Mouse (Mus musculus): ENCODE results near the gene Crybb1. TPM values are rescaled to one million over a fixed set of nuclear protein-coding genes. Genes with fewer than 3 reads are reported as not detected.

Crybb1 gene
- polyA plus RNA-seq, 1 experiment, result not detected

DNA sequence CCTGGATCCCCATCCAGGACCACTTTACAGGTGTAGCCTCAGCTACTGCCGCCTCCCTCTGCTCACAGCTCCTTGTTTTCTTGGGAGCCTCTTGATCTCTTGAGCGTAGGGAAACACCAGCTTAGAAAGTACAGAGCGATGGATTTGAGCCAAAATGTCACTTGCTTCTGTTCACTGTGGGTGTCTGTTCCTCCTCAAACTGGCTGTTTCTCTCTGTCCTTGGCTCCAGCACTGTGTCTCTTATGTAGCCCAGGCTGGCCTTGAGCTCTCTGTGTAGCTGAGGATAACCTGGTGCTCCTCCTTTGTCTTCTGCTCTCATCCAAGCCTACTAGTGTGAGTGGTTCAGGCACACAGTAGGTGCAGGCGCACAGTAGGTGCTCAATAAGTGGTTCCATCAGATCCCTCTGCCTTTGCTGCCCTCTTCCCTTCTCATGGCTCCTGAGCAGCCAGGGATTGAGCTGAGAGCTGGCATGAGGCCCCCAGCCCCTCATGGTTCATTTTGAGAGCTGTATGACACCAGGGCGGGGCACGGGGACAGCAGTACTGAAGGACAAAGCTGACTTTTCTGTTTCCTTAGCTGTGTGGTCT lies 45.2 kb downstream of the Crybb1 start:
- WGBS, result 77% methylated on average over 6 of the region's 6 CpGs
- no peak overlapping the region for H3K27ac ChIP-seq (ENCODE audit: control insufficient read depth, insufficient read depth, low read depth, low read length, poor library complexity)
- no peak for TF ChIP-seq POLR2A (IDR thresholded peaks at IDR 0.05; ENCODE audit: borderline replicate concordance, control insufficient read depth, low read depth, low read length)
- no peak for TF ChIP-seq CTCF (IDR thresholded peaks at IDR 0.05; ENCODE audit: control insufficient read depth, insufficient read depth, low read length)
- H3K4me3 ChIP-seq (replicated peaks; ENCODE audit: control insufficient read depth, low read depth, low read length), result no peak overlapping the region
- peaks cover 24% of the 10 kb centered on the region for H3K4me1 ChIP-seq (ENCODE audit: control insufficient read depth, insufficient read depth, low read length)

DNA sequence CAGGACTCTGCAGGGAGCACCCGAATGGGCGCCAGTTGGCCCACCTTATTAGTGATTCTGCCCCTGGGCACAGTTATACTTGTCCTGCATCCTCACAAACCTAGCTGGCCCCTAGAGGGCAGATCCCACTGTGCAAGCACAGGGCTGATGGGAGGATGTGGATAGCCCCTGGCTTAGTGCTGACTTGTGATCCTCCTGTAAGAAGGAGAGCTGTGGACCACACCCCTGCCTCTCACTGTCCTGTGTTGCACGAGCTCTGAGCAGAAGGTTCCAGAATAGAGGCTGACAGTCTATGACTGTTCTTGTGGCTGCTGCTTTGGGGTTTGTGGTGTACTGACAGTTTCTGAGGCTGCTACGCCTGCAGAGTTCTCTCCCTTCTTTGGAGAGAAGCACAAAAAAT lies 46.1 kb downstream of the Crybb1 start:
- TF ChIP-seq CTCF (IDR thresholded peaks at IDR 0.05; ENCODE audit: control insufficient read depth, insufficient read depth, low read length) (no peak), POLR2A (IDR thresholded peaks at IDR 0.05; ENCODE audit: borderline replicate concordance, control insufficient read depth, low read depth, low read length) (no peak)
- 62% methylated on average over 4 of the region's 4 CpGs for WGBS
- no peak overlapping the region for H3K4me3 ChIP-seq (replicated peaks; ENCODE audit: control insufficient read depth, low read depth, low read length)
- H3K27ac ChIP-seq (ENCODE audit: control insufficient read depth, insufficient read depth, low read depth, low read length, poor library complexity), result no peak overlapping the region
- peaks cover 24% of the 10 kb centered on the region for H3K4me1 ChIP-seq (ENCODE audit: control insufficient read depth, insufficient read depth, low read length)

DNA sequence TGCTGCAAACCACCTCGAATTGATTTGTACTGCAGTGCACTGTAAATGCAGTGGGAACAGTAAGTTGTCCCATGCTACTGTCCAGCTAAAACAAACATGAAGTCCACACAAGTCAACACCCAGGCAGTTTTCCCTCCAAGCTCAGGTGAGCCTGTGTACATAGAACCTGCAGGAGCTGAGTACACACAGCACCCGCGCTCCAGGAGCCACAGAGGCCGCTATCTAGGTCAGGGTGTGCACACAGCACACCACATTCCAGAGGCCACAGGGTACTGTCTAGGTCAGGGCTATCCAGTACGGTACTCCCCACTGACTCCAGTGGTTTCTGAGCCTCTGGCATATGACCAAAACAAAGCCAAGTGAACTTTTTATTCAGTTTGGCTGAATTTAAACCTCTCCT lies 46.7 kb downstream of the Crybb1 start:
- WGBS, result 75% methylated on average over 5 of the region's 5 CpGs
- TF ChIP-seq CTCF (IDR thresholded peaks at IDR 0.05; ENCODE audit: control insufficient read depth, insufficient read depth, low read length), result no peak
- TF ChIP-seq POLR2A (IDR thresholded peaks at IDR 0.05; ENCODE audit: borderline replicate concordance, control insufficient read depth, low read depth, low read length), result no peak
- Histone ChIP-seq H3K4me1 (ENCODE audit: control insufficient read depth, insufficient read depth, low read length) (peaks cover 19% of the 10 kb centered on the region), H3K4me3 (replicated peaks; ENCODE audit: control insufficient read depth, low read depth, low read length) (no peak overlapping the region), H3K27ac (ENCODE audit: control insufficient read depth, insufficient read depth, low read depth, low read length, poor library complexity) (no peak overlapping the region)

DNA sequence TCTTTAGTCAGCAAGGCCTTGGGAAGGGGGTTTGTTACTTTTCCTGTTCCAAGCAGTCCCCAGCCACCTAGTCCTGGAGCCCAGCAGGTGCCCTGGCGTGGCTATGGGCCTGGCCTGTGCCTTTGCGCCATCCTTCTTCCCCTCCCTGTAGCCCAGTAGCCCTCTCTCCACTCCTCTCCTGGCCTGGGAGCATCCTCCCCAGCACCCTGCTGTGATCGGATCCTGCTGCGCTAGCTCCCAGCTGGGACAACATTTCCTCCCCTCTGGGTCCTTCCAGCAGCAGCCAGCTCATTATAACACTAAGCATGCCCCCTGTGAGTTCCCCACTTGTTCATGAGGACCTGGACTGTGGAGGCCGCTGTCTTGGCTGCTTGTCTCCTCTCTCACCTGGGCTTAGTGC lies 50.2 kb downstream of the Crybb1 start:
- TF ChIP-seq POLR2A (IDR thresholded peaks at IDR 0.05; ENCODE audit: borderline replicate concordance, control insufficient read depth, low read depth, low read length) (no peak), CTCF (IDR thresholded peaks at IDR 0.05; ENCODE audit: control insufficient read depth, insufficient read depth, low read length) (no peak)
- peaks cover 4% of the 10 kb centered on the region for H3K4me1 ChIP-seq (ENCODE audit: control insufficient read depth, insufficient read depth, low read length)
- 92% methylated on average over 5 of the region's 5 CpGs for WGBS
- H3K4me3 ChIP-seq (replicated peaks; ENCODE audit: control insufficient read depth, low read depth, low read length), result no peak overlapping the region
- no peak overlapping the region for H3K27ac ChIP-seq (ENCODE audit: control insufficient read depth, insufficient read depth, low read depth, low read length, poor library complexity)

DNA sequence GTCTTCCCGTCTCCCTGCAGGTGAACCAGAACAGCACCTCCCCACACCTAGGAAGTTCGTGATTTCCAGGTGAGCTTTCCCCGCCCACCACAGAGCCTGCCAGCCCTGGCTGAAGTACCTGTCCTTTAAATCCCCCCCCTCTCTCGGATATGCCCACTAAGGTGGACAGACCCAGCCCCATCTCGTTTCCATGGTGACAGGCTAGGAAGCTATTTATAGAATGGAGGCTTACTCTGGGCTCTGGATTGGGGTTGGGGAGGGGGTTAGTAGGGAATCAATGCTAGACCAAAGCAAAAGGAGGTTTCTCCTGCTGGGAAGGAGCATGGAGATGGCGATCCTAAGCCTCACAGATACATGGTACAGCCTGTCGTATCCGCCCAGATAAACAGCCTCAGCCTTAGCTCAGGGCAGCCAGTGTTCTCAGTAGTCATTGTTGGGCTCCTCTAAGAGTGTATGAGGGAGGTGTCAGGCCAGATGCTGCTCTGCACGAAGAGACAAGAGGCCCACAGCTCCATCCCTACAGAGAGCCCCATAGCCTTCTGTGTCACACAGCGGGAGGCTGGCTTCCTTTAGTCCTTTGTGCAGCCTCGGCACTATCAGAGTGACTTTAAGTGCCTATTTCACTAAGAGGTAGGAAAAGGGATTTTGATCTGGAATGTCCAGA lies 57.7 kb downstream of the Crybb1 start:
- Histone ChIP-seq H3K27ac (ENCODE audit: control insufficient read depth, insufficient read depth, low read depth, low read length, poor library complexity) (no peak overlapping the region), H3K4me3 (replicated peaks; ENCODE audit: control insufficient read depth, low read depth, low read length) (no peak overlapping the region), H3K4me1 (ENCODE audit: control insufficient read depth, insufficient read depth, low read length) (peaks cover 3% of the 10 kb centered on the region; the same call in 1 of the 2 replicates)
- WGBS, result 88% methylated on average over 11 of the region's 11 CpGs
- TF ChIP-seq CTCF (IDR thresholded peaks at IDR 0.05; ENCODE audit: control insufficient read depth, insufficient read depth, low read length), result no peak
- TF ChIP-seq POLR2A (IDR thresholded peaks at IDR 0.05; ENCODE audit: borderline replicate concordance, control insufficient read depth, low read depth, low read length), result no peak

DNA sequence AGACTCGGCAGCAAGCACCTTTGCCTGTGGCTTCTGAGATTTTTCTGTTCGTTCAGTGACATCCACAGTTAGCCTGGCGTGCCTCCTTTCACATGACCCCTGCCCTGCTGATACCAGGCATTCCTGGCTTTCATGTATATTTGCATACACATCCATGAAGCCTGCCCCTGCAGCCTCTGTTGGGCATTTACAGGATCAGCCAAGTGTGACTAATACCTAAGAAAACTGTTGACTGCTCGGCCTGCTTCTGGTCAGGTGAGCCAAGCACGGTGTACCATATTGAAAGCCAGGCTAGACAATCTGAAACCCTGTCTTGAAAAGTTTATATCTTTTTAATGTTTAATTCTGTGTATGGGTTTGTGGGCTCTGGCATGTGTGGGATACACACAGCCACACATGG lies 60.9 kb downstream of the Crybb1 start:
- Histone ChIP-seq H3K4me3 (replicated peaks; ENCODE audit: control insufficient read depth, low read depth, low read length) (no peak overlapping the region), H3K27ac (ENCODE audit: control insufficient read depth, insufficient read depth, low read depth, low read length, poor library complexity) (no peak overlapping the region), H3K4me1 (ENCODE audit: control insufficient read depth, insufficient read depth, low read length) (no peaks in the 10 kb centered on the region)
- no peak for TF ChIP-seq POLR2A (IDR thresholded peaks at IDR 0.05; ENCODE audit: borderline replicate concordance, control insufficient read depth, low read depth, low read length)
- no peak for TF ChIP-seq CTCF (IDR thresholded peaks at IDR 0.05; ENCODE audit: control insufficient read depth, insufficient read depth, low read length)
- WGBS, result 81% methylated on average over 5 of the region's 5 CpGs

DNA sequence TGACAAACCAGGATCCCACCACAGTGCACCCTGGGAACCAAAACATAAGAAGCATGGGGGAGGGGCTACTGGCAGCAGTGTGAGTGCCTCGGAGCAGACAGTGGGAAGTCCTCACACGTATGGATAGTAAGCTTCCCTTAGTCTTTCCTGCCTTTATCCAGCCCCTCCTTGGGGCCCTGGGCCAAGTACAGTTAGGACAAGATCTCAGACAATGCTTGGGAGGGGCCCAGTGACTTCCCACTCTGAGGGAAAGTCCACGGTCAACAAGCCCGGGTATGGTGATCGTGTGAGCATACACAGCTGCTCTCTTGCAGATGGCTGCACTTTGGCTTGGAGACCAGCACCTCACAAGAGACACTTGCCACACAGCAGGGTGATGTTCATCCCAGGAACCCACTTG lies 61.7 kb downstream of the Crybb1 start:
- 17% methylated on average over 5 of the region's 5 CpGs for WGBS

More for the DNA sequence above, 61.7 kb downstream of the Crybb1 start:
- Histone ChIP-seq H3K27ac (ENCODE audit: control insufficient read depth, insufficient read depth, low read depth, low read length, poor library complexity) (no peak overlapping the region), H3K4me1 (ENCODE audit: control insufficient read depth, insufficient read depth, low read length) (no peaks in the 10 kb centered on the region), H3K4me3 (replicated peaks; ENCODE audit: control insufficient read depth, low read depth, low read length) (no peak overlapping the region)
- TF ChIP-seq CTCF (IDR thresholded peaks at IDR 0.05; ENCODE audit: control insufficient read depth, insufficient read depth, low read length) (no peak), POLR2A (IDR thresholded peaks at IDR 0.05; ENCODE audit: borderline replicate concordance, control insufficient read depth, low read depth, low read length) (no peak)

Other genes with a start within 250 kb of the Crybb1 start
- gene Cryba4, start 3.3 kb upstream of the Crybb1 start, polyA plus RNA-seq (2011; ENCODE audit: insufficient read depth, insufficient read length, low replicate concordance, missing spikeins), result 3.4 TPM in 1 of 2 replicates, not detected in the other
- 27.4 and 43.3 TPM in 2 replicates for gene Tpst2, start 20.9 kb downstream of the Crybb1 start, polyA plus RNA-seq (2011; ENCODE audit: insufficient read depth, insufficient read length, low replicate concordance, missing spikeins)
- gene Tfip11, start 70.5 kb downstream of the Crybb1 start, polyA plus RNA-seq (2011; ENCODE audit: insufficient read depth, insufficient read length, low replicate concordance, missing spikeins), result 10.2 and 20.3 TPM in 2 replicates
- 8.0 and 14.1 TPM in 2 replicates for gene Srrd, start 87.2 kb downstream of the Crybb1 start, polyA plus RNA-seq (2011; ENCODE audit: insufficient read depth, insufficient read length, low replicate concordance, missing spikeins)
- 18.8 and 42.4 TPM in 2 replicates for gene Hps4, start 87.3 kb downstream of the Crybb1 start, polyA plus RNA-seq (2011; ENCODE audit: insufficient read depth, insufficient read length, low replicate concordance, missing spikeins)
- gene Gm6583, start 100.2 kb downstream of the Crybb1 start, polyA plus RNA-seq (2011; ENCODE audit: insufficient read depth, insufficient read length, low replicate concordance, missing spikeins), result not detected in 2 replicates
- 1.5 TPM in 1 of 2 replicates, not detected in the other for gene Asphd2, start 139.1 kb downstream of the Crybb1 start, polyA plus RNA-seq (2011; ENCODE audit: insufficient read depth, insufficient read length, low replicate concordance, missing spikeins)
- gene Gm6588, start 193.6 kb downstream of the Crybb1 start, polyA plus RNA-seq (2011; ENCODE audit: insufficient read depth, insufficient read length, low replicate concordance, missing spikeins), result not detected in 2 replicates